Comparison of ENCODE assay signal across 8 mouse cellular contexts in the genomic region with DNA sequence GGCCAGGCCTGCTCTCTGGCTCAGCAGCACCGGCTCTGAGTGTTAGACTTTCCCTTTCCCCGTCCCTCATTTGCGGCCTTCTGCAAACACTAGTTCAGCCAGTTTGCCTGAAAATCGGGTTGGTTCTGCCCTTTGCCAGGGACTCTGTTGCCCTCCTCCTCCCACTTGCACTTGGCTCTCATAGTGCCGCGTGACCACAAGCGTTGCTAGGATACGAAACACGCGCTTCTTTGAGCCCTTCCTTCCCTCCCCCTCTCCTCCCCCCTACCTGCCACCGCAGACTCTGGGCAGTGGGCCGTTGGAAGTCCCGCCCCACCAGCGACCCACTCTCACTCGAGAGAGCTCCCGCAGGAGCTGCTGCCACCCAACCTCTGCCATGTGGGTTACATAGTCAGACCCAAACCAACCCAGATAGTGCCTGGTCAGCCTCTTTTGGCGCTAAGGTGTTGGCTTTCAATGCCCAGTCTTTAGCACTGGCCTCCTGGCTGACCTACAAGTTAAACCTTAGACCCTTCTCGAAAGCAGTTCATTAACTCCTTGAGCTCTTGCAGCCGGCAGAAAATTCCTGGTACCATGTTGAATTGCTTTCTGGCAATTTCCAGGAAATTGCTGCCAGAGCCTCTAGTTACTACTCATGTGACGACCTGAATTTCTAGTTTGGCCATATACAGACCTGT. TPM values are rescaled to one million over a fixed set of nuclear protein-coding genes. Genes with fewer than 3 reads are reported as not detected.
DNase-seq lines count a peak whose midpoint lies in the region; ATAC-seq lines count a peak whose summit lies in the region.

No protein-coding gene starts in this region.

- H3K4me1 ChIP-seq in limb, embryonic 11.5 days (ENCODE audit: control insufficient read depth, insufficient read depth, low read length) = peaks cover 5% of the 10 kb centered on the region
- peaks cover 17% of the 10 kb centered on the region for H3K4me1 ChIP-seq in midbrain, embryonic 10.5 days

- 16% methylated on average over 20 of the region's 20 CpGs for WGBS in limb, embryonic 11.5 days
- WGBS in midbrain, embryonic 10.5 days = 18% methylated on average over 20 of the region's 20 CpGs

- no peaks in the 10 kb centered on the region for H3K9me3 ChIP-seq in limb, embryonic 11.5 days (ENCODE audit: control insufficient read depth, low read length)
- H3K9me3 ChIP-seq in midbrain, embryonic 10.5 days (replicated peaks) = no peaks in the 10 kb centered on the region

- H3K36me3 ChIP-seq in limb, embryonic 11.5 days (ENCODE audit: control insufficient read depth, insufficient read depth, low read length) = no peaks in the 10 kb centered on the region
- H3K36me3 ChIP-seq in midbrain, embryonic 10.5 days = no peaks in the 10 kb centered on the region

- H3K27ac ChIP-seq in limb, embryonic 11.5 days (replicated peaks; ENCODE audit: low read depth, low read length) = no peak overlapping the region
- H3K27ac ChIP-seq in midbrain, embryonic 10.5 days (replicated peaks) = peak overlapping the region; percentile 59

- DNase-seq in adrenal gland, adult 8-10 months = peak; percentile 50
- peak; percentile 56 for DNase-seq in embryo, embryonic 9.5 days (ENCODE audit: extremely low spot score)
- peak; percentile 7 for DNase-seq in heart, adult 8-10 months (ENCODE audit: low spot score)
- DNase-seq in kidney, adult 18-20 months = peak; percentile 87
- peak; percentile 62 for DNase-seq in limb, embryonic 11.5 days (ENCODE audit: low spot score)
- peak; percentile 67 for DNase-seq in midbrain, embryonic 10.5 days (ENCODE audit: low spot score)
- DNase-seq in right cerebral cortex, postnatal 25 days = peak; percentile 35
- DNase-seq in spleen, adult 12 weeks (ENCODE audit: low spot score) = no peak

- no peaks in the 10 kb centered on the region for H3K27me3 ChIP-seq in limb, embryonic 11.5 days (ENCODE audit: control insufficient read depth, insufficient read depth, low read length)
- no peaks in the 10 kb centered on the region; the same call in 1 of the 2 replicates for H3K27me3 ChIP-seq in midbrain, embryonic 10.5 days (ENCODE audit: low read depth, poor library complexity, severe bottlenecking)

- H3K4me3 ChIP-seq in limb, embryonic 11.5 days (ENCODE audit: low read depth, low read length) = no peak overlapping the region
- H3K4me3 ChIP-seq in midbrain, embryonic 10.5 days = peak overlapping the region; percentile 41

- peak; percentile 68; the same call in 1 of the 2 replicates for ATAC-seq in limb, embryonic 11.5 days (ENCODE audit: insufficient number of reproducible peaks, low FRiP score, low TSS enrichment, low read depth)

- H3K9ac ChIP-seq in limb, embryonic 11.5 days (ENCODE audit: low read length) = no peak overlapping the region

- H3K4me2 ChIP-seq in limb, embryonic 11.5 days (ENCODE audit: low read depth, severe bottlenecking) = peak overlapping the region; percentile 43

RNA-seq across cellular contexts. Expression of gene Galm, which starts 31.1 kb away (rescaled TPM):
- 10 to 100 TPM; 12.7 to 18.1 (median 14.4) TPM for total RNA-seq in adrenal gland, adult 8-10 months (2022)
- total RNA-seq in heart, adult 8-10 months (2022) = 10 to 100 TPM; 17.8 to 21.2 (median 19.7) TPM
- polyA plus RNA-seq in limb, embryonic 11.5 days (2014; fragmentation: Nextera tagmentation; extraction: Ambion mirVana) = 13.9 and 14.7 TPM in 2 replicates
- polyA plus RNA-seq in midbrain, embryonic 10.5 days (2016; fragmentation: Nextera tagmentation; extraction: Ambion mirVana) = 8.1 and 9.9 TPM in 2 replicates

RNA-seq across cellular contexts. Expression of gene Hnrnpll, which starts 34.0 kb away (rescaled TPM):
- total RNA-seq in adrenal gland, adult 8-10 months (2022) = 10 to 100 TPM; 47.6 to 53.1 (median 50.6) TPM
- 10 to 100 TPM; 18.3 to 22.9 (median 22.5) TPM for total RNA-seq in heart, adult 8-10 months (2022)
- 118 TPM in 2 replicates for polyA plus RNA-seq in limb, embryonic 11.5 days (2014; fragmentation: Nextera tagmentation; extraction: Ambion mirVana)
- 85.2 and 86.7 TPM in 2 replicates for polyA plus RNA-seq in midbrain, embryonic 10.5 days (2016; fragmentation: Nextera tagmentation; extraction: Ambion mirVana)
